Mouse (Mus musculus) kidney, postnatal 25 days (tissue): ENCODE data around the gene Cnbp.

Source experiments
- DNase-seq, 2 experiments: peaks; one replicate each; pipeline ENCODE4 v3.0.0; 2021; ENCODE audit warnings: mixed read lengths in 2 of 2

The Cnbp gene

DNA sequence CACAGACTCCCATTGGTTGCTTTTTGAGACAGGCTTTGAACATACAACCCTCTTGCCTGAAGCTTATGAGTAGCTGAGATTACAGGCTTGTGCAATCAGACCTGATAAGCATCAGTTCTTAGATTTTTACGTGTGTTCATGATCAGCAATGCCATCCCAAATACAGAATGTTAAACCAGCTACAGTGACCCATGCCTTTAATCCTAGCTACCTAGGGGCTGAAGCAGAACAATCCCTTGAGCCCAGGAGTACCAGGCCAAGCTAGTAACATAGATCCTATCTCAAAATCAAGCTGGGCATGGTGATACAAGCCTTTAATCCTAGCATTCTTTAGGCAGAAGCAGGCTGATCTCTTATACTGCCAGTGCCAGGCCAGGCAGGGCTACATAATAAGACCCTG, 46.9 kb downstream of the Cnbp start:
- DNase-seq: no peak

DNA sequence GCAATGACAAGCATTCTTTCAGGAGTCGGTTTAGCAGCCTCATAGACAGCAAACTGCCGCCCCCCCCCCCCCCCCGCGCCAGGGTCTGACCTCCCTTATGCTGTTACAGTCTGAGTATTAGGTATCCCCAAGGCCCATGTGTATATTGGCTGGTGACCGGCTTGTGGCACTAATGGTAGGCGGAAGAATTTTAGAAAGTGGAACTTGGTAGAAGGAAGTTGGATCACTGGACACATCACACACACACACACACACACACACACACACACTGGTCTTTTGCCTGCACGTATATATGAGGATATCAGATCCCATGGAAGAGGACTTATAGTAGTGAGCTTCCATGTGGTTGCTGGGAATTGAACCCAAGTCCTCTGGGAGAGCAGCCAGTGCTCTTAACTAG, 48.4 kb downstream of the Cnbp start:
- DNase-seq: no peak

DNA sequence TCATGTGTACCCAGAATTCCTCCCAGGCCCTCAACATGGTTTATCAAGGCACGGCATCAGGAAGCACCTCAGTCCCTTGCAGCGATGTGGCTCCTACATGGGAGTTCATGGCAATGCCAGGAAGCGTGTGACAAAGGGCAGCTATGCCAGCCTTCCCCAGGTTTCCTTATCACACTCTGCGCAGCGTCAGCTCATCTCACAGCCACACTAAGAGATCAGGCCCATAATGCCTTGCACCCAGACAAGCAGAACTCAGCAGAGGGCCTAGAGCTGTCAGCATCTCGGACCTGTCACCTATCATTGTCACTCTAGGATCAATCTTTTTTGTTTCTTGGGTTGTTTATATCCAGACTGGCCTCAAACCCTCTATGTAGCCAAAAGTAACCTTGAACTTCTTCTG, 51.3 kb downstream of the Cnbp start:
- DNase-seq: no peak

DNA sequence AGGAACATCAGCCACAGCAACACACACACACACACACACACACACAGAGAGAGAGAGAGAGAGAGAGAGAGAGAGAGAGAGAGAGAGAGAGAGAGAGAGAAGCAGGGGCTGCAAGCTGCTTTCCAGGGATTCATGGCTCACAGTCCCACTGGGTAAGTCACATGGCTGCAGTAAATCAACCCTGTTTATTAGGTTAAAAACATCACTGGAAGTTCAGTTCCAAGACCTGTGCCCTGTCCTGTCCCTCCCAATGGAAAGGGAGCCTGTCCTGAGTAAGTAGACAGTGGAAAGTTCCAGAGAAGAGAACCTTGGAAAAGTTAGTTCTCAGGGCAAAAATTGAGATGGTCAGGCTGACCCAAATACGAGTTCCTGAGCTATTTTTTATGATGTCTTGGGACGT, 53.6 kb downstream of the Cnbp start:
- peak in 1 of 2 experiments; percentile 27 for DNase-seq

DNA sequence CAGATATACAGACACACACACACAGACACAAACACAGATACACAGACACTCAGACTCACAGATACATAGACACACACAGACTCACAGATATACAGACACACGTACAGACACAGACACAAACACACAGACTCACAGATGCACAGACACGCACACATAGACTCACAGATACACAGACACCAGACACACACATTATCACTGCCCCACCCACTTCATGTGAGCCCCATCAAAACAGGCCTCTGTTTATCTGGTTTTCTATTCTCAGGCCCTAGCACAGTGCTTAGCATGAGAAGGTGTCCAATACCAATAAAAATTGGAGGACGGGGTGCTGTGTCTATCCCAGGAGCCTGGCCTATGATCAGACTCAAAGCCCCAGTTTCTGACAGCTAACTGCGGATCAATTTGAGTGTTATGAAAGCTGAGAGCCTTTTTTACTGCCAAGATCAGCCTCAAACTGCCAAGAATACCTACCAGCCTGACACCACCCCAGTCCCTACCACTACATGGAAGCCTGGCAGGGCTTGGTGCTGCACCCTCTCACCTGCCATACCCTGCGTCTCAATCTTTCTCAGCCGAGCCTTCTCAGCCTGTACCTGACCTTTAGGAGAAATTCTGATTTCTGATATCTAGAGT, 54.5 kb downstream of the Cnbp start:
- DNase-seq: peak in 1 of 2 experiments; percentile 14

DNA sequence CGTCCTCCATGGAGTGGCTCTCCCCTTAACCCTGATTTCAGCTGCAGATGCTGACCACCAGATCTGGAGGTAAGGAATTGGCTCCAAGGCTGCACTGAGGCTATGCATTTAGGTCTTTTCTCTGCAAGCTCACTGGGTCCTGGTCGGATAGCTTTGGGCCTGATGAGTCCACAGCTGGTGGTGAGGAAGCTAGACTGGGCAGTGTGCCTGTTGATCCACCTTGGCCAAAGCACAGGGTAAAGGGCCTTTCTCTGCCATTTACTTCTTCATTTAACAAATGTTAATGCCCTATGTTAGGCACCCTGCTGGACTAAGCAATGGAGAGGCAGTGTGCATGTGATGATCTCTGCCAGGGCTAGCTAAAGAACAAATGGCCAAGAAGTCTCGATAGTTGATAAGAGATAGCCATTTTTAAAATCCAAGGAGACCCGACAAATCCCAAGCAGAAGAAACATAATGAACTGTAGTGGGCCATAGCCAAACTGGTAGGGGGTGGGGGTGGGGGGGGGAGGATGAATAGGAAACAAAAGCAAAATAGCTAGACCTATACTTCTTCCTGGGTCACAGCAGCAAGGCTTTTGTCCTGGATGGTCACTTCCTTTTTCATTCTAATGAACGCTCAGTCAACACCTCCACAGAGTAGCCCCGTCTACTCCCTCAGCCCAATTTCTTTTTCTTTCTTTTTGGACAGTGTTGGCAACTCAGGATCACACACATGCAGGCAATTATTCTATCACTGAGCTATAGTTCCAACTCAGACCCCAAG, 55.3 kb downstream of the Cnbp start:
- peak in 1 of 2 experiments; percentile 33 for DNase-seq

DNA sequence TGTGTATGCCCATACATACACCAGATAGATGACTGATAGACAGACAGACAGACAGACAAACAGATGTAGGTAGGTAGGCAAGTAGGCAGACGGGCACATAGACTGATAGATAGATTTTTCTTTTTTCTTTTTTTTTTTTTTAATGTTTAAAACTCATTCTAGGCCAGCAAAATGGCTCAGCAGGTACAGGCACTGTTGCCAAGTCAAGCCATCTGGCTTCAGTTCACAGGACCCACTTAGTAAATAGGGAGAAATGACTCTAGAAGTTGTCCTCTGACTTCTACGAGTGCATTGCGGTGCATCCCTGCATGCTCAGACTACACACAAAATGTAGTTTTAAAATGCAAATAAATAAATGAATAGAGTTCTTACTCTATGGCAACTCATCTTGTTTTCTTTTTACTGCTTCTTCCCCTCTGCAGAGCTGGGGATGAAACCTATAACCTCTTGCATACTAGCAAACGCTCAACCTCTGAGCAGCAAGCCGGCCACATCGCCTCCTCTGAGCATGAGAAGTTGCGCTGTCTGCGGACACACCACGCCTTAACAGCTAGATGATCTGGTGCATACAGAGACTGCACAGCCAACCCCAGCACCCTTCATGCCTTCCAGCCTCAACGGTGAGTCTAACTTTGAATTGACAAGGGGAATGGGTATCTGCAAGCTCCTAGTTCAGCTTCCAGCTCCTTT, 56.9 kb downstream of the Cnbp start:
- peak in 1 of 2 experiments; percentile 31 for DNase-seq
